Mouse (Mus musculus): ENCODE data around the gene Rffl.
A peak's percentile ranks its signal among the peaks of the same experiment; 100 is the strongest.

The Rffl gene

GRCm38 (mm10) chr11:82871031-82871446 lies at the start of gene Rffl:
TSS of gene Rffl (minus strand) at chr11:82871210.
- DNase-seq, result peak; percentile 98 to 99

- DNase-seq, result no peak
These were observed 49.8 kb upstream of the Rffl start for GRCm38 (mm10) chr11:82920768-82921167.

- peak; percentile 88 to 90 for DNase-seq
These were observed 43.8 kb upstream of the Rffl start for GRCm38 (mm10) chr11:82914711-82915352.

GRCm38 (mm10) chr11:82910679-82911389 lies 39.8 kb upstream of the Rffl start:
- DNase-seq, result no peak

GRCm38 (mm10) chr11:82910250-82910649 lies 39.2 kb upstream of the Rffl start, which contains the start of gene Unc45b:
TSS of gene Unc45b (plus strand) at chr11:82910550.
- DNase-seq, result no peak

- no peak for DNase-seq
These were observed 37.6 kb upstream of the Rffl start for GRCm38 (mm10) chr11:82908608-82908989.

GRCm38 (mm10) chr11:82907651-82908607 lies 36.9 kb upstream of the Rffl start, which contains the start of gene Nle1:
TSS of gene Nle1 (minus strand) at chr11:82908411.
- DNase-seq, result peak; percentile 97 to 98

GRCm38 (mm10) chr11:82905816-82906215 lies 34.8 kb upstream of the Rffl start:
- DNase-seq, result no peak

GRCm38 (mm10) chr11:82904952-82905351 lies 33.9 kb upstream of the Rffl start:
- no peak for DNase-seq

GRCm38 (mm10) chr11:82901606-82902310 lies 30.7 kb upstream of the Rffl start:
- peak; percentile 46 to 63 for DNase-seq

GRCm38 (mm10) chr11:82899720-82900119 lies 28.7 kb upstream of the Rffl start:
- DNase-seq, result no peak

- DNase-seq, result no peak
These were observed 26.5 kb upstream of the Rffl start for GRCm38 (mm10) chr11:82897478-82897877.

- DNase-seq, result no peak
These were observed 20.9 kb upstream of the Rffl start, which contains the start of gene Fndc8 for GRCm38 (mm10) chr11:82891936-82892335. TSS of gene Fndc8 (plus strand) at chr11:82892124.

- peak; percentile 96 to 97 for DNase-seq
These were observed 19.3 kb upstream of the Rffl start, which contains the start of gene Rad51d for GRCm38 (mm10) chr11:82890342-82890762. TSS of gene Rad51d (minus strand) at chr11:82890614.

- DNase-seq, result peak in 1 of 2 experiments; percentile 41
These were observed 18.7 kb upstream of the Rffl start for GRCm38 (mm10) chr11:82889524-82890341.

GRCm38 (mm10) chr11:82888491-82888946 lies 17.5 kb upstream of the Rffl start:
- DNase-seq, result peak; percentile 39 to 48

GRCm38 (mm10) chr11:82886559-82886958 lies 15.5 kb upstream of the Rffl start:
- no peak for DNase-seq

- no peak for DNase-seq
These were observed 12.2 kb upstream of the Rffl start for GRCm38 (mm10) chr11:82883180-82883579.

- no peak for DNase-seq
These were observed 6.8 kb upstream of the Rffl start for GRCm38 (mm10) chr11:82877726-82878344.

- DNase-seq, result no peak
These were observed 4.6 kb upstream of the Rffl start for GRCm38 (mm10) chr11:82875631-82876030.

GRCm38 (mm10) chr11:82874924-82875323 lies 3.9 kb upstream of the Rffl start:
- DNase-seq, result no peak

Data from cerebellum, postnatal 14 days (tissue).